Mouse (Mus musculus) adrenal gland, postnatal 36 days (tissue): ENCODE measurements at regions not wholly inside any gene's neighbourhood (a gene's known extent, or its start where the extent isn't known, plus 50 kb on each side); places are given as distances from the start of the nearest gene placed in this dataset.
"Not testable (repeated sequence)": the region's sequence is repeated elsewhere in the genome, so short reads cannot be mapped to it uniquely, and the experiment has no call there.

ENCODE experiments used
- DNase-seq, 2 experiments: peaks; one replicate each; pipeline ENCODE4 v3.0.0; 2021; ENCODE audit warnings: mixed read lengths in 1 of 2

- not testable (repeated sequence) for DNase-seq
Measured at GRCm38 (mm10) chr11:12913401-12913800, 448.6 kb upstream of the Cobl start.

DNA sequence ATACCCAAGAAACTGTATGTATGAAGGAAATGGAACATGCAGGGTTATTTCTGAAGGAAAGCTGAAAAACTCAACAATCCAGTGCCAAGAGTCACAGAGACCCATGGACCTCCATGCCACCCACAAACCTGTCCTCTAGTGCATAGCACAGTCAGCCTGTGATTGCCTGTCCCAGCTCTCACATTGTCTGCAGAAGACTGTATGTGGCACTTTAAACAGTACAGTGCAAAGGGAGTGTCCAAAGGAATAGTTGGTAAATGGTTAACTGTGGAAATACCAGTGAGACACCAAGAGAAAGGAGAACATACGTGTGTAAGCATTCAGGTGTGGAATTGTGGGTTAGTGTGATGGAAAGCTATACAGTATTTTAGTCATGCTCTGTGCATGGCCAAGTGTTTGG, 409.0 kb upstream of the Cobl start:
- DNase-seq: no peak

DNA sequence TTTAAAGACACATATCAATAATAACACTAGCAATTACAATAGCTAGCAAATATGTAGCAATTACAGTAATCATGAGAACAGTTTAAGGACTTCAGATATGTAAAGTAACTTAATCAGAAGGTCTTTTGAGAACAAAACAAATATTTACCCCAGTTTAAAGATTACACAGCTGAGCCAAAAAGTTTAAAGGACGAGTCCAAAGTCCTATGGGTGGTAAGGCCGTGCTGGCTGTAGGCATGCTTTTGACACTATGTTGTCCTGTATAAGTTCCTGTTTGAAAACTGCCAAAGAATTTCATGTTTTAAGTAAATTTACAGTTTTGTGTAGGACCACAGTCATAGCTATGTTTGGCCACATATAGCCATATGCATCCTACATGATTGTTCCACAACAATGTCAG, 408.0 kb upstream of the Cobl start:
- no peak for DNase-seq

- DNase-seq: no peak
Measured at GRCm38 (mm10) chr11:12872399-12872798, 407.6 kb upstream of the Cobl start.

DNA sequence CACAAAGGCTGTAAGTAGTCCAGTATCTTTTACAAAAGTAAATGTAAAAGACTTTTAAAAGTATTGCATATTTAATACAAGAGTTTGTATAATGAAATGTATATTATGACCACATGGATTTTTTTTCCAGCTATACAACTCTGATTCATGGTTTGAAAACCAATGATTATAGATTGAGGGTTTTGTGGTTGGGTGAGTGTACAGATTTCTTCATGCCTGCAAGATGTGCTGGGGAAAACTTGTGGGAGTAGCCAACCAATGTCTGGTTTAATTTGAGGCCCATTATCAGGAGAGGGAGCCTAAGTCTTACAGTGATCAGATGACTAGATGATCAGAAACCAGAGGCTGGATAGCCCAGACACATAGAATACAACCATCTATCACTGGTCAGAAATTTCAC, 402.8 kb upstream of the Cobl start:
- DNase-seq: no peak

DNA sequence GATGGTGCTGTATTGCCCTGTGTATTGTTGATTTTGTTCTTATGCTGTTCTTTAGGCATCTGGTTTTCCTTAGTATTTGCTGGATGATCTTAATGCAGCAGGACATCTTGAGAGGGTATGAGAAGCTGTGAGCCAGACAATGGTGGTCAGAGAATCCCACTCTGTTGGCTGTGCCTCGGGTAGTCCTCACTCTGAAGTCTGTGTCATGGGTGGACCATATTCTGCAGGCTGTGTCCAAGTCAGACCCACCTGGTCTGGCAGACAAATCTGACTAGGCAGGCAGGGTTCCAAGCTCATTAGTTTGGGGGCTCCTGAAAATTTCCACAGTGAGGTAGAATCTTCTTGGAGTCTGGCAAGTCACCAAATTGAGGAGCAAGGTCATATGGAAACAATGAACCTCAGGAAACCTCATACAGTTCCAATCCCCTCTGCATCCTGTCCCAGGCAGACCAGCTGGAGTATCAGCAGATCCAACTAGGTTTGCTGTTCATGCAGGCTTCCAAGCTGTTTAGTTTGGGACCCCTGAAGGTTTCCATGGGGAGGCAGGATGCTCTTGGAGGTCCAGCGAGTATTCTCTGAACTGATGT, 400.4 kb upstream of the Cobl start:
- DNase-seq: no peak

DNA sequence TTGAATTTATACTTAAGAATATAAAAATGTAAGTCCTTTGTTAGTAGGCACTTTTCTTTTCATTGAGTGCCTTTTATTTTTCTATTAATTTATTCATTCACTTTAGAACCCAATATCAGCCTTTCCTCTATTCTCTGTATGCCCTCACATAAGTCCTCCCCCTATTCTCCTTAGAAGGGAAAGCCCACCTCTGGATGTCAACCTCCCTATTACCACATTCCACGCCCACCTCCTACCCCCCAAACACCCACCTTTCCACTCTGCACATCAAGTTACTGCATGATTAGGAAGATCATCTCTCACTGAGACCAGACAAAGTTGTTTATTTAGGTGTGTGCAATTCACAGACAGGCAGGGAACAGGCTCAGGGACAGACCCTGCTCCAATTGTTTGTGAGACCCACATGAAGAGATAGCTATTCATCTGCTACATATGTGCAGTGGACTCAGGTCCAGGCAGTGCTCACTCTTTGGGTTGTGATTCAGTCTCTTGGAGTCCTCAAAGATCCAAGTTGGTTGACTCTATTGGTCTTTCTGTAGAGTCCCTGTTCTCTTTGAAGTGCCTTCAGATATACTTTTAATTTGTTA, 394.7 kb upstream of the Cobl start:
- DNase-seq: no peak

DNA sequence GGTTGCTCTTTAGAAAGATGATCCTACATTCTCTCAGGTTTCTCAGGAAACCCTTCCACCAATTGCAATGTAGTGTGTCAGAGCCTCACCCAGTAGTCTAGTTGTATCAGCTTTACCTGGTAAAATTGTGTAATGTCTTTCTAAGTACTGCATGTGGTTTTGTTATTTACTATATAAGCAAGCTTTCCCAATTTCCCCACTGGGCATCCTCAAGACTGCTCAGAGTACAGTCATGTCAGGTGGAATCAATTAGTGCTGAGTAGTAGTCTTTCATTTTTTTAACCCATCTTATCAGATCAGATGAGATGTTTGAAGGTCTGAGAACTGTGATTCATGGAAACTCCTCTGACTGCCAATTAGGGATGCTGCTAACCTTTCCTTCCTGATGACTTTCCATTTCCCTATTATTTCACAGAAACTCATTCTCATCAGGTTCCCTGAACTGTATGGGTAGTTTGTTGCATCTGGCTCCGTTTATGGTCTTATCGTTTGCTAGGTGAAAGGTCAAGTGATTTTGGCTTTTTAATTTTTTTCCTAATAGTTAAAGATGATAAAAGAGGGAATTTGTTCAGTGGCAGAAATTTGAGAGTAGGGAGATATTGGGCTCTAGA, 393.6 kb upstream of the Cobl start:
- DNase-seq: no peak

GRCm38 (mm10) chr11:12857358-12858199, 392.8 kb upstream of the Cobl start:
- no peak for DNase-seq

DNA sequence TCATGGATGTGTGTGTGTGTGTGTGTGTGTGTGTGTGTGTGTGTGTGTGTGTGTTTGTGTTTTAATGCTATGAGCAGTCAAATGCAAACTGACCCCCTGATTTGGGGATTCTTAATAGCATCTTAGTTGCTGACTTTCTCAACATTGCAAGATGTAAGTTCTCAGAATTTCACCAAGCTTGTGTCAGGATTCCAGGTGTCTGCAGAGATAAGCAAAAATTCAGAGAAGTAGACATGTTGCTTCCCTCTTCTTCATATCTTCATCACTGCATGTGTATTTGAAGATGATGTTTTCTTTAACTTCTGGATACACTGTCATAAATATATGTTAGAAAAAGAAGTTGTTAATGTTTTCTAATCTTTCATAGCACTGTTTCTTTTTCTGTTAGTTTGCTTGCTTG, 383.0 kb upstream of the Cobl start:
- no peak for DNase-seq

- DNase-seq: no peak
Measured at GRCm38 (mm10) chr11:12843631-12844423, 379.1 kb upstream of the Cobl start.

- no peak for DNase-seq
Measured at GRCm38 (mm10) chr11:12841393-12841792, 376.6 kb upstream of the Cobl start.

DNA sequence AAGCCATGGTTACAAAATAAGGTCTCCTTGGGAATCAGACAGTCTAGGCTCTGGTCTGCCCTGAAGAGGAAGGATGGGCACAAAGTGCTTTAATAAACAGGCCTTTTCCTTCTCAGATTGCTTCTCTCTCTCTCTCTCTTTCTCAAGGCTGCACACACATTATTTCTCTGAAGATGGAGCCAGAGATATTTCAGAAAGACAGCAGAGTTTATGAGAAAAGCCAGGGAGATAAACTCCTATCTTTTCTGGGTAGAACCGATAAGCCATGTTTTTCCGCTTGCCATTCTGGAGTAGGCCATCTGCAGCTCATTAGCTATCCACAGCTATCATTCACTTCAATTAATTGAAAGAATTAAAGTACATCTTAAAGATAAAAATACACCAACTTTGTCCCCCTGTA, 373.2 kb upstream of the Cobl start:
- no peak for DNase-seq

GRCm38 (mm10) chr11:12837387-12837786, 372.6 kb upstream of the Cobl start:
- DNase-seq: no peak

DNA sequence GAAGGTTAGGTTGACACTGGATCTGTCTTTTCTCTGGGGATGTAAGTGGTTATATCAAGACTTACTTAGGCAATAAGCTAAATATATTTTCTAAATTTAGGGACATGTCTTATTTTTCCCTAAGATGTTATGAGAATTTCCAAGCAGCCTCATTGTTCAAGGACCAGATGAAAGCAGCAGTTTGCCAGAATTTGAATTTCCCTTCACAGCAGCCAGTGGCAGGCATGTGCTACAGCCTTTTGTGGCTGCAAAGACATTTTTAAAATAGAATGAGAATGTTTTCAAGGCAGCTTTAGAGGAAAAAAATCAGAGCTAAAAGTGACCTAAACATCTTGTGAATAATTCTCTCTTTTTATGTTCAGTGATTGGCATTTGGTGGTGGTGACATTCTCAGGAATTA, 371.6 kb upstream of the Cobl start:
- no peak for DNase-seq

- no peak for DNase-seq
Measured at GRCm38 (mm10) chr11:12812021-12812420, 347.3 kb upstream of the Cobl start.

DNA sequence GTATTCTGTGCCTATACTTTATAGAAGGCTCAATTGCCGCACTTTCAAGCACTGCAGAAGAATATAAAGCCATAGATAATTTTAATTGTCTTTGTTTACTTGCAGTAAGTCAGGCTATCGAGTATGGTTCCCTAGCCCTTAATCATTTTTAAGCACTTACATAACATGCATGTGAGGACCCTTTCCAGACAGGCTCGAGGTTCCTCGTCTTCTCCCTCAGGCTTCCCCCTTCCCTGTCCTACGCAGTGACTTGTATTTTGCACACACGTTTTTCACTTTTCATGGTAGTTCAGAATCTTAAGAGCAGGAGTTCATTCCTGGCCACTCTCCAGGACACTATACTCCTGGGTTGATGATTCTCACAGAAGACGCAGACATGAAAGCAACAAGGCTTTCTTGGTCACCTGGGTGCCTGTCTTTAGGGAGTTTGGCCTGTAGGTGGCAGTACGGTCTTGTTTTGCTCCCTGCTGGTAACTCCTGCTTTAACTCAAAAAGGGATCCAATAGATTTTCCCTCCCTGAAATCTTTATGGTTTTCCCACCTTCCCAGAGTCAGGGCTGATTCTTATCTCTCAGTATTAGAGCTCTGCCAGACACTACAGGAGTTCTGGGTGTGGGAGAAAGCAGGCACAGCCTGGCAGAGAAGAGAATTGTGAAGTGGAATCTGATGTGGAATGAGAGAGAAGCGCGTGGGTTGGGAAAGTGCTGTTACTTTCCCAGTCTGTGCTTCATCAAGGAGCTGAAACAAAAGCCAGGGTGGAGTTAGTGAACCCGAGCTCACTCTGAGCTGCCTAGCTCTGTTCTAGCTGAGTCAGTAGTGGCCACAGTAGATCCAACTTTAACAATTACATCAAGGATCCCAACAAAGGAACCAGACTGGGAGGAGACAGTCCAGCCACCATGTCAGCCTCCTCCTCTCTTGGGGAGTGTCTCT, 346.5 kb upstream of the Cobl start:
- peak; percentile 29 to 38 for DNase-seq
